Mouse (Mus musculus) bone marrow macrophage, adult 2 months (primary cell): ENCODE data around the gene Epc2.

ENCODE experiments used
- CTCF ChIP-seq: IDR thresholded peaks from 2 replicates; pipeline ENCODE4 v1.5.1; 2012; ENCODE audit warnings: low read depth, mild to moderate bottlenecking, low read length, moderate library complexity
- POLR2A ChIP-seq: IDR thresholded peaks from 2 replicates; pipeline ENCODE4 v1.6.1; 2012; ENCODE audit warnings: mild to moderate bottlenecking, low read depth, low read length, borderline replicate concordance

DNA sequence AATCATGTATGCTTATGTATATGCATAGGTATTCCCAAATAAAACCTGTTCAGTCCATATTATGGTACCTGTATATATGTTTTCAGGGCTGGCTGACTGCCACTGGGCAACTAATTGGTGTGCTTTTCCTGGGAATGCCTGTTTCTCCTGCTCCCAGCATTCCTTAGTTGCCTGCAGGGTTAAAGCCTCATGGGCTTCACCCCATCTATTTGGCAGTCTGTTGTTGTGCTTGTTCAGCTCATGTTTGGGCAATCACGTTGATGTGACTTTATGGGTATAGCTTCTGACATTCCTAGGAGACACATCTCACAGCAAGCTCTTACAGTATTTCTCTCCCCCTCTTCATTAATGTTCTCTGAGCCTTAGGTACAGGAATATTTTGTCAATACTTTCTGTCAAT, 59.5 kb downstream of the Epc2 start:
- TF ChIP-seq CTCF, result no peak
- TF ChIP-seq POLR2A, result no peak
